Mouse (Mus musculus): Measurements from ENCODE around the gene Epb41l4b.
A peak's percentile ranks its signal among the peaks of the same experiment; 100 is the strongest.

Gene Epb41l4b

DNA sequence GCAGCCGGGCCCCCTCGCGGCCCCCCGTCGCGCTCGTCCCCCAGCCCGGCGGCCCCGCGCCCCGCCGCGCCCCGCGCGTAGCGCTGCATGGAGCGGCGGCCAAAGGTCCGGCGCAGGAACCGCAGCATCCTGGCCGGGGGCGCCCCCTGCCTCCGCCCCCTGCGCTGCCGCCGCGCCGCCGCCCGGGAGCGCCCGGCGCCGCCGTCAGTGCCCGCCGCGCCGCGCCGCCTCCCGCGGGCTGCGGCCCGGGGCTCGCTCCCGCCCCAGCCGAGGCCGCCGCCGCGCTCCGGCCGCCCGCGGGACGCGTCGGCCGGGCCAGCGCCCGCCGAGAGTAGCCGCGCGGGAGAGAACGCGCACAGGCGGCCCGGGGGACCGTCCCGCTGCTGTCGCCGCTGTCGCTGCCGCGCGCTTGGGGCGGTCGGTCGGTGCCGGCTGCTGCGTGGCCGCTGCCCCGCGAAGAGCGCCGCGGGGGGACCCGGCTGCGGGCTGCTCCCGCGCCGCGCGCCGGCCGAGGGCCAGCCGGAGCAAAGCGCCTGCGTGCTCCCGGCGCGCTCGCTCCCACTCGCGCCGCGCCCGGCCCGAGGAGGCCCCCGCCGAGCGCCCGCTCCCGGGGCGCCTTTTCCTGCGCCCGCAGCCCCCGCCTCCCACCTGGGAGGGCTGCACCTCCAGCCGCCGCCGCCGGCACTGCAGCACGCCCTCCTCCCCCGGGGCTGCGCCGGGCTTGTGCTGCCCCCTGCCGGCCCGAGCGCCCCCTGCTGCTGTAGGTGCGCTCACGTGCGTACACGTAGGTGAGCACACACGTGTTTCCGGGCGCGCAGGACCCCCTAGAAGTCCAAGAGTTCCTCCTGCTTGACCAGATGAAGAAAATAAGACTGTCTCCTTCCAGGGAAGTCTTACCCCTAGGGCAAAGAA is at the start of gene Epb41l4b:
Gene Epb41l4b (minus strand): TSS at position 412 of the 912 bp plus-strand sequence.
- DNase-seq (ENCODE audit: low read depth): no peak

DNA sequence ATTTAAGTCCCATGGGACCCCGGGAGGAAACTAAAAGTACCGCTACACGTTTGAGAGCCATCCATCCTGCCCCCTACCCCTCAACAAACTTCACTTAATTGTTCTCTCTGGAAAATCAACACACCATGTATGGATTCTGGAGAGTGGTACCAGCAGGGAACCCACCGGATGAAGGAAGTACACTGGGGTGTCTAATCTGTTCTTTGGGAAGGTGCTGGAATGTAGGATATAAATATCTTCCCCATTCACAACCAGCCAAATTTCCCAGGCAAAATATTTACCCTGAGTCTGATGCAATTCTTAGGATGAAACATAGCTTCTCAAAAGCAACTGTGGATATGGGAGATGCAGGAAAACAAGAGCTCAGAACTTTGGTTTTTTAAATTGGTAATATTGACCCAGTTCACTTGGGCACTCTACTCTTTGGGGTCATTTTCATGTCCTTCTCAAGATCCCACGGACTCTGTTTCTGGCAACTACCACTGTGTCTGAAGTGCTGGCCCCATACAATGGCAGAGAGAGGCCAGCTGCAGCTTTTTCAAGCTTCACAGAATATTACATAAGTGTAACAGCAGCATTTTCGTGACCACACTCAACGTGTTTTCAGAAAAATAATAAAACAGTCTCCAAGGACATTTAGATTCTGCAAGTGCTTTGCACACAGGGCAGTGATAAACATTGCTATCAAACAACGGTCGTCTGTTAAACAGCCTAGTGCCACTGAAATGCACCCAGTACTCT is 48.5 kb upstream of the Epb41l4b start:
- no peak for DNase-seq (ENCODE audit: low read depth)

DNA sequence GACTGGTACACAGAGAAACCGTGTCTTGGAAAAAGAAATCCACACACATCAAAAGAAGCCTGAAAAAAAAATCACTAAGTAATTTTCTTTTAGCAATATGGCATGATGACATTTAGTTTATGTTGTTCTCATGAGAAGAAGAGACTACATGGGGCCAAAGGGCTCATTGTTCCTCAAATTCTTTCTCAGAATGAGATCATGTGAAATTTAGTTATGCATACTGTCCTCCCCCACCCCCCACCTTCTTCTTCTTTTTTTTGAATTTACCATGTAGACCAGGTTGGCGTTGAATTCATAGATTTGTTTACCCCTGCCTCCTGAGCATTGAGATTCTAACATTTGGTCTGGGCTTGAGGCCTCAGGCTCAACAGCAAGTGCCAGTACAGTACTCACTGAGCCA is 46.6 kb upstream of the Epb41l4b start:
- no peak for DNase-seq (ENCODE audit: low read depth)

- DNase-seq (ENCODE audit: low read depth): no peak
Observed at GRCm38 (mm10) chr4:57186035-57186434, 42.8 kb upstream of the Epb41l4b start.

- DNase-seq (ENCODE audit: low read depth): no peak
Observed at GRCm38 (mm10) chr4:57185462-57185861, 42.2 kb upstream of the Epb41l4b start.

GRCm38 (mm10) chr4:57183493-57183892 is 40.3 kb upstream of the Epb41l4b start:
- no peak for DNase-seq (ENCODE audit: low read depth)

DNA sequence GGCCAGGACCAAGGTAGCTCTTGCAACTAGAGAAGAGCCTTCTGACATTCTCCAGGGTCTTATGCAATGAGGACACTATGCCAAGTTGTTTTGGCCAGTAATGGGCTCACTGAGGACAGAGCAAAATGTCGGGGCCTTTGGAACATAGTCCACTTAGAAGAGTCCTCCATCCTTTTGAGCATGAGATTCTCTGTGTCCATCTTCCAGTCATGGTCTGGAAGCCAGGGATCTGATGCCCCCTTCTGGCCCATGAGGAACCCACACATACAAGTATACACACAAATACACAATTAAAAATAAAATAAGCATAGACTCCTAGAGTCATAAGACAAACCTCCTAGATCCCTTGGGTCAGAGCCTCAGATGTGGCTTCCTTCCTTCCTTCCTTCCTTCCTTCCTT is 38.3 kb upstream of the Epb41l4b start:
- peak; percentile 50 for DNase-seq (ENCODE audit: low read depth)

GRCm38 (mm10) chr4:57178881-57179280 is 35.6 kb upstream of the Epb41l4b start:
- DNase-seq (ENCODE audit: low read depth): no peak

- peak; percentile 20 for DNase-seq (ENCODE audit: low read depth)
Observed at GRCm38 (mm10) chr4:57175329-57175728, 32.1 kb upstream of the Epb41l4b start.

DNA sequence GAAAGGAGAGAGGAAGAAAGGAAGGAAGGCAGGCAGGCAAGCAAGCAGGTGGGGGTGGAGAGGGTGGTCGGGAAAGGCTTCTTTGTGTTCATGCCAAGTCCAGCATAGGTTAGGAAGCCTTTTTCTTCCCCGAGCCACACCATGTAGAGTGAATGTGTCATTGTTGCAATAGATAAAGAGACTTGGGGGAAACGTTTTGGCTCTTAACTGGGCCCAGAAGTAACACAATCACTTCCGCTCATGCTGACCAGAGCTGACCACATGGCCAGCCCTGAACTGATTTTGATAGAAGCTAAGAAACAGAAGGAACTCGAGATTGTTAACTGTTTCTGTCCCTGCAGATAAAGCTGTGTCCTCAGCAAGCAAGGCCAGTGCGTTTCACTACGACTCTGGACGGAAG is 29.6 kb upstream of the Epb41l4b start:
- DNase-seq (ENCODE audit: low read depth): peak; percentile 92

DNA sequence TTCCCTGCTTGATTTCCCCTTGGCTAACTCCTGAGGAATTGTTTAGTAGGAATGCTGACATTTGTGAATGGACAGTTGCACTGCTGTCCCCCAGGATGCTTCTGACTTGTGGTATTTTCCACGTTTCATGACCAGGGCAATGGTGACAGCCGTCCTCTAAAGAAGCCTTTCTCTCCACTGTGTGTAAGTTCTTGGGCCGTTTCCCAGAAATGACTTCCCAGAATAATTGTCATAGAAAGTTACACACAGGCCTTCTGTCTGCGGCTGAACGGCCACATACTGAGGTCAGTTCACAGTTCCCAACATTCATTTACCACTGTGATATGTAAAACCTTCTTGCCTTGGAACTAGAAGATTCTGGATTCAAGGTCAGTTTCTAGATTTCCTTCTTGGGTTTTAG is 28.6 kb upstream of the Epb41l4b start:
- DNase-seq (ENCODE audit: low read depth): no peak

DNA sequence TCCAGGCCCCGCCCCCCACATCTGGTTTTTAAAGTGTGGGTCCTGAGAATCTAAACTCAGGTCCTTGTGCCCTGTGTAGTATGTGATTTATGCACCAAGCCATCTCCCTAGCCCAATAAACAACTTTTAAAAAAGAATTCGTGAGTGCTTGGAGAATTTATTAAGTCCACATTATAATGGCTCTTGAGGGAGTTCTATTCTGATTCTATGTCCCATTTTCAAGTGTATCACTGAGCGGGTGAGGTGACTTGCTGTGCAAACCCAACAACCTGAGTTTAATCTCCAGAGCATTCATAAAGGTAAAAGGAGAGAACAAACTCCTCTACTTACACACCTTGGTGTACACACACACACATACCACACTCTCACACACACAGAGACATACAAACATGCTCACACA is 25.4 kb upstream of the Epb41l4b start:
- no peak for DNase-seq (ENCODE audit: low read depth)

- DNase-seq (ENCODE audit: low read depth): no peak
Observed at GRCm38 (mm10) chr4:57168277-57168676, 25.0 kb upstream of the Epb41l4b start.

GRCm38 (mm10) chr4:57166922-57167870 is 24.0 kb upstream of the Epb41l4b start:
- peak; percentile 42 for DNase-seq (ENCODE audit: low read depth)

DNA sequence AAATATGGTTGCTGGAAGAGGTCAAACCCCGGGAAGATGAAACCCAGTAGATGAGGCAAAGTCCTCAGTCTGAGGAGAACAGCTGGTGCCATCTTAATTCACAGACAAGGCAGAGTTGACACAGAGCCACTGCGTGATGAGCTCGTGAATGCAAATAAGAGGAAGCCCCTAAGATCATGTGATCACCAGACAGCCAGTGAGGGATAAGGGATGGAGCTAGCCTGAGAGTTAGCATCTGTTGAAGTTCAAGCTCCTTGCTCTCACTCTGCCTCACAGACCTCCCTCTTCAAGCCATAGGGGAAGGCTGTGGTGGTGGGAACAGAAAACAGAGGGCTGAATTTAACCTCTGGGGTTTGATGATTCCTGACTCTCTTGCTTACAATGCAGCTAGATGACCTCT is 22.4 kb upstream of the Epb41l4b start:
- no peak for DNase-seq (ENCODE audit: low read depth)

- no peak for DNase-seq (ENCODE audit: low read depth)
Observed at GRCm38 (mm10) chr4:57164578-57165210, 21.5 kb upstream of the Epb41l4b start.

- DNase-seq (ENCODE audit: low read depth): no peak
Observed at GRCm38 (mm10) chr4:57162789-57163722, 19.8 kb upstream of the Epb41l4b start.

- no peak for DNase-seq (ENCODE audit: low read depth)
Observed at GRCm38 (mm10) chr4:57160571-57160970, 17.3 kb upstream of the Epb41l4b start.

DNA sequence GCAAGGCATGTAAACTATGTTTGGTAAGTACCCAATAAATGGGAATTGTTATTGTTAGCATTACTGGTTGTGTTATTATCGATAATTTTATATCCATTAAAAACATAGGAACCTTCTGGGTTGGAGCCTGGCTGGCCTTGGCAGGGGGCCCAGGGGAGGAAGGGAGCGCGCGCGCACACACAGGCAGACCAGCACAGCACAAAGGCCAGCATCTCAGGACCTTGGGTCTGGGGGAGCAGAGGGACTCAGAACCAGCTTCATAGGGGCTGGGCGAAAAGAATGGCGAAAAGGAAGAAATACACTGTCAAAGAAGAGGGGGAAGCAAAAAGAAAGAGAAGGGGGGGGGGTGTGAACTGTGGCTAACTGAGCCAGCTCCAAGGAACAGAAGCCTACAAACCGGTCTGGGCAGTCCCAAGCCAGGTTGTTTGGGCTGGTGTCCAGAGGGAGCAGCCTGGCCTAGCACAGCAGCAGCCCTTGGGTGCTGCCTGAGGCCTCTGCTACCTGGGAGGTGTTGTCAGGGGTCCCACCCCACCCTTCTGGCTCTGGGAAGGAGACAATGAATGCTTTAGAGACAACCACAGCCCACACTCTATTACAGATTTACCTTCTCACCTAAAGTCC is 13.4 kb upstream of the Epb41l4b start:
- no peak for DNase-seq (ENCODE audit: low read depth)

- DNase-seq (ENCODE audit: low read depth): no peak
Observed at GRCm38 (mm10) chr4:57153838-57154237, 10.6 kb upstream of the Epb41l4b start.
